ENCODE assay signal across 11 mouse cellular contexts in genomic region chr1:80091350-80091749, GRCm38 (mm10).
A peak's percentile ranks its signal among the peaks of the same experiment; 100 is the strongest.
DNase-seq lines count a peak whose midpoint lies in the region; ATAC-seq and TF ChIP-seq lines count a peak whose summit lies in the region.
"Had no signal": no experiment of that assay in that cellular context is flagged by ENCODE, and none has a peak within 500 bp of the region (broad histone marks: within the 10 kb centered on the region; RNA-seq: fewer than 3 reads in every experiment).

No protein-coding gene starts in this region.

- no peaks in the 10 kb centered on the region for H3K36me3 ChIP-seq in CH12.LX (replicated peaks in 1 of 2; ENCODE audit: control insufficient read depth in 1 of 2, insufficient read depth in 1 of 2, low read length in 1 of 2)
- H3K36me3 ChIP-seq: liver, embryonic 15.5 days; stomach, embryonic 15.5 days had no signal

- no peak for TF ChIP-seq RAD21 in CH12.LX (IDR thresholded peaks at IDR 0.05; ENCODE audit: low read depth, low read length)

- no peak overlapping the region for H3K9ac ChIP-seq in CH12.LX (ENCODE audit: insufficient read depth, low read depth)
- H3K9ac ChIP-seq: liver, embryonic 15.5 days; stomach, embryonic 15.5 days had no signal

- no peak for TF ChIP-seq POLR2A in CH12.LX (IDR thresholded peaks at IDR 0.05; ENCODE audit: low read depth, low read length)

- no peak for TF ChIP-seq EP300 in CH12.LX (IDR thresholded peaks at IDR 0.05; ENCODE audit: low read length)

- no peak for DNase-seq in frontal cortex, postnatal 25 days (ENCODE audit: low spot score in 2 of 2)
- no peak for DNase-seq in layer of hippocampus, adult 2 months (ENCODE audit: low spot score in 2 of 2)
- DNase-seq in layer of hippocampus, adult 9-10 months (ENCODE audit: low spot score): no peak
- DNase-seq in CH12.LX (ENCODE audit: extremely low read depth): no peak
- no peak for DNase-seq in ovary, postnatal 36 days (ENCODE audit: low spot score)

- H3K4me3 ChIP-seq in layer of hippocampus, adult 2 months: no peak overlapping the region
- H3K4me3 ChIP-seq in CH12.LX (replicated peaks in 1 of 3; ENCODE audit: low read depth in 2 of 3, low read length in 2 of 3, poor library complexity in 1 of 3): no peak overlapping the region
- H3K4me3 ChIP-seq: liver, embryonic 15.5 days; stomach, embryonic 15.5 days had no signal

- H3K4me2 ChIP-seq in CH12.LX (ENCODE audit: insufficient read depth, low read depth, poor library complexity, severe bottlenecking): peak overlapping the region; percentile 46
- H3K4me2 ChIP-seq: liver, embryonic 15.5 days; stomach, embryonic 15.5 days had no signal

- H3K27ac ChIP-seq in layer of hippocampus, adult 2 months: 0 out of 2 replicates have a peak overlapping the region, but pooled peaks have one; percentile 18
- no peak overlapping the region for H3K27ac ChIP-seq in CH12.LX (ENCODE audit: insufficient read depth, low read depth)
- H3K27ac ChIP-seq: liver, embryonic 15.5 days; stomach, embryonic 15.5 days had no signal

- no peaks in the 10 kb centered on the region for H3K79me2 ChIP-seq in CH12.LX (replicated peaks; ENCODE audit: control insufficient read depth, extremely low read depth, insufficient read depth, poor library complexity, severe bottlenecking)

- TF ChIP-seq CTCF in layer of hippocampus, adult 2 months (conservative IDR thresholded peaks at IDR 0.05): no peak
- no peak for TF ChIP-seq CTCF in CH12.LX (conservative IDR thresholded peaks at IDR 0.05 in 1 of 2, IDR thresholded peaks at IDR 0.05 in 1 of 2; ENCODE audit: low read depth in 2 of 2, low read length in 2 of 2)

- dilution Hi-C loops in CH12.LX (cut with MboI; ENCODE audit: extremely low pct_ligation_motif_present, extremely low pct_unique_long_range_greater_than_20kb, low sequenced_read_pairs): no loop called here

- no peaks in the 10 kb centered on the region for H3K9me3 ChIP-seq in CH12.LX (replicated peaks; ENCODE audit: low read length)
- H3K9me3 ChIP-seq: liver, embryonic 15.5 days; stomach, embryonic 15.5 days had no signal

- peaks cover 2 to 15% of the 10 kb centered on the region in 2 experiments; a peak in 2 of 4 replicates for H3K4me1 ChIP-seq in CH12.LX (ENCODE audit: control insufficient read depth in 1 of 2, insufficient read depth in 2 of 2)
- H3K4me1 ChIP-seq: liver, embryonic 15.5 days; stomach, embryonic 15.5 days had no signal

- H3K27me3 ChIP-seq in CH12.LX (replicated peaks): no peaks in the 10 kb centered on the region
- H3K27me3 ChIP-seq: liver, embryonic 15.5 days; stomach, embryonic 15.5 days had no signal

- ATAC-seq in frontal cortex, adult (ENCODE audit: low TSS enrichment): peak; percentile 44; the same call in 1 of the 2 replicates
- peak; percentile 84 to 86 for ATAC-seq in hematopoietic stem cell, adult 5-6 weeks (replicated peaks in 1 of 2; ENCODE audit: insufficient read depth in 1 of 2, low FRiP score in 2 of 2, low TSS enrichment in 1 of 2, low read depth in 1 of 2, poor library complexity in 2 of 2, severe bottlenecking in 2 of 2)
- no peak for ATAC-seq in CD4-positive, CD25-positive, alpha-beta regulatory T cell, adult 4 months
- ATAC-seq: forebrain, embryonic 14.5 days had no signal

- in situ Hi-C loops in CH12.LX (cut with MboI; ENCODE audit: low pct_ligation_motif_present, low pct_unique_long_range_greater_than_20kb, low sequenced_read_pairs): no loop called here

TF ChIP-seq in CH12.LX, 34 proteins besides CTCF, POLR2A, EP300 and RAD21:
- TF ChIP-seq MXI1 (IDR thresholded peaks at IDR 0.05; ENCODE audit: low read depth, low read length) (no peak), POLR2AphosphoS2 (IDR thresholded peaks at IDR 0.05; ENCODE audit: low read depth, low read length) (no peak), ZC3H11A (IDR thresholded peaks at IDR 0.05; ENCODE audit: low read depth, low read length) (no peak)
